Mouse (Mus musculus) olfactory bulb, adult 2 months (tissue): ENCODE data around the gene Traf2. TPM values are rescaled to one million over a fixed set of nuclear protein-coding genes. Genes with fewer than 3 reads are reported as not detected.
A peak's percentile ranks its signal among the peaks of the same experiment; 100 is the strongest.
"Not testable (repeated sequence)": the region's sequence is repeated elsewhere in the genome, so short reads cannot be mapped to it uniquely, and the experiment has no call there.

Source experiments
- H3K27ac ChIP-seq: fragments of 200-500 bp; 2 replicates; pipeline ENCODE4 v1.5.1; 2012; ENCODE audit warnings: low read depth, low read length; ENCODE audit not compliant: insufficient read depth
- H3K4me1 ChIP-seq: fragments of 200-500 bp; 2 replicates; pipeline ENCODE4 v1.6.1; 2012; ENCODE audit warnings: low read length; ENCODE audit not compliant: control insufficient read depth, insufficient read depth
- H3K4me3 ChIP-seq: fragments of 200-500 bp; 2 replicates; pipeline ENCODE4 v1.5.1; 2012; ENCODE audit warnings: mild to moderate bottlenecking, low read depth, low read length, moderate library complexity; ENCODE audit not compliant: insufficient read depth
- CTCF ChIP-seq: fragments of 200-500 bp; IDR thresholded peaks from 2 replicates; pipeline ENCODE4 v1.5.1; 2012; ENCODE audit warnings: low read depth, mild to moderate bottlenecking, low read length, moderate library complexity; ENCODE audit not compliant: insufficient read depth
- POLR2A ChIP-seq: fragments of 200-500 bp; IDR thresholded peaks from 2 replicates; pipeline ENCODE4 v1.6.1; 2012; ENCODE audit warnings: mild to moderate bottlenecking, low read depth, low read length, moderate library complexity; ENCODE audit not compliant: insufficient read depth
- WGBS: fragments of 180-500 bp; shearing (Covaris S2); methylation state at CpG from one replicate; pipeline ENCODE4 v1.1.7; 2018; 5-methylcytosine and 5-hydroxymethylcytosine counted together
- polyA plus RNA-seq: library from polyadenylated mRNA; stranded (reverse); fragments of >200 nt; gene quantifications from 2 replicates; pipeline ENCODE4 v1.2.4, GENCODE M21; 2012; ENCODE audit warnings: low replicate concordance; ENCODE audit not compliant: missing spikeins, insufficient read depth, insufficient read length

Gene Traf2
- polyA plus RNA-seq, 1 experiment, result not detected

DNA sequence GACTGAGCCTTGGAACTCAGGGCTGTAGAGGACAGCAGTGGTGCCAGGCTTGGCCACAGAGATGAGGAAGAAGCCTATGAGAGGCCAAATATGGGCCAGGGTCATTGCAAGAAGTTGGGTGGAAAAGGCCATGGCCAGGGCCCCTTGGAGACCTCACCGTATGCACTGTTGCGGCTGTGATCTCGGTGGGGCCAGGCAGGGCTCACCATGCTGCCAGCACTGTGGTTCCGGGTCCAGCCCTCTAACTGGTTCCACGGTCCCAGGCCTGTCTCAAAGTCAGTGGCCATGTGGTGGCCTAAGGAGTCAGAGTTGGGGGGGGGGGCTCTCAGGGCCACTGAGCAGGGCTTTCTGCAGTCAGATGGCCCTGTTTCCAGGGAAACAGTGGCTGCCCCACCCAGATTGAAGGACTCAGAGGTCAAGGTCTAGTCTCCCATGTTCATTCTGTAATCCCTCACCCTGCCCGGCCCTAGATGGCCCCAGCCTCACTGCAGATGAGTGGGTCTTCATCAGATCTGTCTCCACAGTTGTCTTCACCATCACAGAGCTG lies 21.8 kb upstream of the Traf2 start:
- H3K4me1 ChIP-seq, result peaks cover 7% of the 10 kb centered on the region
- TF ChIP-seq POLR2A (no peak), CTCF (no peak)
- WGBS, result 83% methylated on average over 6 of the region's 6 CpGs
- no peak overlapping the region for H3K27ac ChIP-seq
- H3K4me3 ChIP-seq, result no peak overlapping the region

DNA sequence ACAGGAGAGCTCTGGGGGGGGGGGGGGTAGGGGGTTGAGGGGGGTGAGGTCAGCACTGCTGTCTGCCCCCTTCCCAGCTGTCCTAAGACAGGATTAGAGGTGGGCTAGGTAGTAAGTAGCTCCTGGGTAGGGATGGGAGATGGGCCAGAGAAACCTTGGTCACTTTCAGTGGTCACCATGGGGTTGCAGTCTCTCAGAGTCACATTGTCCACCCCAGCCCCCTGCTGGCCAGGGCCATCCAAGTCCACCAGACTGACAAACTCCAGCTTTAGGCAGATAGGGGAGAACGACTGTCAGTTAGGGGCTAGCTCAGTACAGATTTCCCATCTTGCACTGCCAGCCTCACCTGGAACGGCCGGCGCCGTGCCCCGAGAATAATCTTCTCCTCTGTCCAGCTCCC lies 19.8 kb upstream of the Traf2 start:
- TF ChIP-seq POLR2A (no peak), CTCF (no peak)
- 88% methylated on average over 6 of the region's 6 CpGs for WGBS

GRCm38 (mm10) chr2:25565741-25566140 lies 19.0 kb upstream of the Traf2 start:
- no peaks in the 10 kb centered on the region for H3K4me1 ChIP-seq
- no peak overlapping the region for H3K4me3 ChIP-seq
- no peak overlapping the region for H3K27ac ChIP-seq
- WGBS, result 88% methylated on average over 8 of the region's 8 CpGs
- TF ChIP-seq CTCF (no peak), POLR2A (no peak)

More for the DNA sequence above, 19.8 kb upstream of the Traf2 start:
- H3K27ac ChIP-seq, result no peak overlapping the region
- no peaks in the 10 kb centered on the region for H3K4me1 ChIP-seq
- H3K4me3 ChIP-seq, result no peak overlapping the region

- no peak for TF ChIP-seq CTCF
- TF ChIP-seq POLR2A, result no peak
- H3K27ac ChIP-seq, result no peak overlapping the region
- H3K4me1 ChIP-seq, result peaks cover 3% of the 10 kb centered on the region; the same call in 1 of the 2 replicates
- no peak overlapping the region for H3K4me3 ChIP-seq
- 86% methylated on average over 9 of the region's 9 CpGs for WGBS
Observed at GRCm38 (mm10) chr2:25561946-25562345, 15.2 kb upstream of the Traf2 start.

DNA sequence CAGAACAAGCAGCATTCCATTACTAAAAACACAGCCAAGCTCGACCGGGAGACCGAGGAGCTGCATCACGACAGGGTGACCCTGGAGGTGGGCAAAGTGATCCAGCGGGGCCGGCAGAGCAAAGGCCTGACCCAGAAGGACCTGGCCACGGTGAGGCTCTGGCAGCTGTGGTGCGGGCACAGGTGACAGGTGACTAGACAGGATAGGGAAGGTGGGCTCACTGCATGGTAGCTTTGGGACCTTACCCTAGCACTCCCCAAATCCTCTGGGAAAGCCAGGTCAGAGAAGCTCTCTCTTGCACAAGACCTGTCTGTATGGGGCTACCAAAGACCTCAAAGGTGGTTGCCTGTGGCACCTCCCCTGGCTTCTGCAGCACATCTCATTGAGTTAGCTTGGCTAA lies 13.8 kb upstream of the Traf2 start:
- H3K4me3 ChIP-seq, result no peak overlapping the region
- peaks cover 3% of the 10 kb centered on the region; the same call in 1 of the 2 replicates for H3K4me1 ChIP-seq
- 85% methylated on average over 8 of the region's 8 CpGs for WGBS
- no peak overlapping the region for H3K27ac ChIP-seq
- TF ChIP-seq CTCF, result no peak
- no peak for TF ChIP-seq POLR2A

GRCm38 (mm10) chr2:25558774-25559173 lies 12.0 kb upstream of the Traf2 start:
- TF ChIP-seq POLR2A (no peak), CTCF (no peak)
- WGBS, result 34% methylated on average over 6 of the region's 6 CpGs
- Histone ChIP-seq H3K4me1 (peaks cover 3% of the 10 kb centered on the region; the same call in 1 of the 2 replicates), H3K4me3 (no peak overlapping the region), H3K27ac (no peak overlapping the region)

DNA sequence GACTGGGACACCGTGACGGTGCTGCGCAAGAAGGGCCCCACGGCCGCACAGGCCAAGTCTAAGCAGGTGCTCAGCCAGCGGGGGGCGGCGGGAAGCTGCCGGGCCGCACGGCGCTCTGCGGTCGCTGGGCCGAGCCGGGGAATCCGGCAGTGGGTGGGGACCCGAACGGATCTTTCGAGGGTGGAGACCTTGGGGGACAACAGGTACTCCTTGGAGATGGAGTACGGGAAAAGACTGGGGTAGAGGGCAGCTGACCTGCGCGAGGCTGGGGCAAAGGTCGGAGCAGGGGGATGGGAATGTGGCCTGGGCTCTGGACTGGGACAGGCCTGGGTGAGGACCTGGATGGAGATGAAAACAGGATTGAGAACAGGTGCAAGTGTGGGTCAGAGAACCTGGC lies 11.2 kb upstream of the Traf2 start:
- Histone ChIP-seq H3K4me1 (peaks cover 3% of the 10 kb centered on the region; the same call in 1 of the 2 replicates), H3K27ac (peak overlapping the region; percentile 47; the same call in 1 of the 2 replicates), H3K4me3 (peak overlapping the region; percentile 83)
- 1% methylated on average over 24 of the region's 24 CpGs for WGBS
- no peak for TF ChIP-seq POLR2A
- TF ChIP-seq CTCF, result no peak

DNA sequence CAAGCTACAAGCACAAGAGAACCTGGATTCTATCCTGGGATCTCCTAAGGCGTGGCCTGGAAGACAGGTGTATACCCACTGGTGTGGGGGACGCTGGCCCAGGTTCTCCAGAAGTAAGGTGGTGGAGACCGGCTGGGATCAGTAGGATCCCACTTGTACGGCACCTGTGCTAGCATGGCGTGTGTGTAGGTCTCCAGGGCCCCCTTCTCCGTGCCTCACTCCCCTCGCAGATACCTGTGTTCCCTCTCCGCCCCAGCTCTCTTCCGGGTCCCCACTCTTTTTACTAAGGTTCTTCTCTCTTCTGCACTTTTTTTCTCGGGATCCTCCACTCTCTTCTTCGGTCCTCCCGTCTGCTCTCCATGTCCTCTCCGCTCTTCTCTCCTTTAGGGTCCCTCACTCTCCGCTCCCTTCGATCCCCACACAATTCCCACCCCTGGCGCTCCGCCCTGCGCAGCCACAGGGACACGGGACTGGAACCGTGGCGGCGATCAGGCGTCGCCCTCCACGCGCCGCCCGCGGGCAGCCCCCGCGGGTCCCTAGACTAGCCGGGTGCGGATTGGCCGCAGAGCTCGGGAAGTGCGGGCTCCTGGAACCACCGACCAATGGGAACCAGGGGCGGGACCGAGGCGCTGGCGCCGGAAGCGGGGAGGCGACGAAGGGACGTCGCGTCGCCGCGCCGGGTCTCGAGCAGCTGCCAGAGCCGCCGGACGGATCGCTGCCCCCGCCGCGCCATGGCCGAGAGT lies 10.7 kb upstream of the Traf2 start, which contains the start of gene Edf1:
Gene Edf1 (plus strand): TSS at position 627 of the 743 bp plus-strand sequence.
- WGBS, result under 1% methylated on average over 61 of the region's 61 CpGs
- peaks cover 3% of the 10 kb centered on the region; the same call in 1 of the 2 replicates for H3K4me1 ChIP-seq
- peak; percentile 12; the same call in 1 of the 2 replicates for TF ChIP-seq CTCF
- peak; percentile 77 for TF ChIP-seq POLR2A
- peak within 1 kb of the TSS; percentile 83 for H3K4me3 ChIP-seq
- H3K27ac ChIP-seq, result peak within 1 kb of the TSS; percentile 66

GRCm38 (mm10) chr2:25556296-25556695 lies 9.6 kb upstream of the Traf2 start:
- H3K4me3 ChIP-seq, result no peak overlapping the region
- no peak overlapping the region for H3K27ac ChIP-seq
- WGBS, result 63% methylated on average over 1 of the region's 1 CpGs
- TF ChIP-seq POLR2A (no peak), CTCF (no peak)
- H3K4me1 ChIP-seq, result peaks cover 3% of the 10 kb centered on the region; the same call in 1 of the 2 replicates

DNA sequence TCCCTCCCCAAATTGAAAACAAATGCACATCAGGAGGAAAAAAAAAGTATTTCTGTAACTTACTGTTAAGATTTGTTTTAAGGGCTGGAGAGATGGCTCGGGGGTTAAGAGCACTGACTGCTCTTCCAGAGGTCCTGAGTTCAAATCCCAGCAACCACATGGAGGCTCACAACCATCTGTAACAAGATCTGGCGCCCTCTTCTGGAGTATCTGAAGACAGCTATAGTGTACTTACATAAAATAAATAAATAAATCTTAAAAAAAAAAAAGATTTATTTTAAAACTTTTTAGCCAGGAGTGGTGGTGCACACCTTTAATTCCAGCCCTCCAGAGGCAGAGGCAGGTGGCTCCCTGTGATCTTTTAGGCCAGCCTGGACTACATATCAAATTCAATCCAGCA lies 8.7 kb upstream of the Traf2 start:
- not testable (repeated sequence) for H3K4me3 ChIP-seq, H3K27ac ChIP-seq, H3K4me1 ChIP-seq
- 54% methylated on average over 2 of the region's 2 CpGs for WGBS

DNA sequence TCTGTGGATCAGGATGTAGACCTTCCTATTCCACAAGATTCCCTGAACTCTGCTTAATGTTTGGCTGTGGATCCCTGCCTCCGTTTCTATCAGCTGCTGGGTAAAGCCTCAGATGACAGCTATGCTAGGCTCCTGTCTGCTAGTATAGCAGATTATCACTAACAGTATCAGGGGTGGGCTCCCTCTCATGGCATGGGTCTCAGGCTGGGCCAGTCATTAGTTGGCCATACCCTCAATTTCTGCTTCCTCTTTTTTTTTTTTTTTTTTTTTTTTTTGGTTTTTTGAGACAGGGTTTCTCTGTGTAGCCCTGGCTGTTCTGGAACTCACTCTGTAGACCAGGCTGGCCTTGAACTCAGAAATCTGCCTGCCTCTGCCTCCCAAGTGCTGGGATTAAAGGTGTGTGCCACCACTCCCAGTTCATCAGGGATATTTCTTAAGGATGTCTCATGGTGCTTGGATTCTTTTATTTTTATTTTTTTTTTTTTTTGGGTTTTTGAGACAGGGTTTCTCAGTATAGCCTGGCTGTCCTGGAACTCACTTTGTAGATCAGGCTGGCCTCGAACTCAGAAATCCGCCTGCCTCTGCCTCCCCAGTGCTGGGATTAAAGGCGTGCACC lies 6.5 kb upstream of the Traf2 start:
- WGBS, result 83% methylated on average over 4 of the region's 4 CpGs
- H3K27ac ChIP-seq, H3K4me1 ChIP-seq, H3K4me3 ChIP-seq: not testable (repeated sequence)
